Mouse (Mus musculus) megakaryocyte progenitor cell, adult 5-6 weeks (primary cell): ENCODE results near the gene Gba. TPM values are rescaled to one million over a fixed set of nuclear protein-coding genes. Genes with fewer than 3 reads are reported as not detected.
A peak's percentile ranks its signal among the peaks of the same experiment; 100 is the strongest.

ENCODE experiments used
- ATAC-seq: replicated peaks from 2 replicates; pipeline ENCODE4 v1.8.0; 2016; ENCODE audit warnings: mild to moderate bottlenecking, moderate TSS enrichment, inconsistent platforms; ENCODE audit not compliant: poor library complexity
- total RNA-seq, 2 experiments: library from RNA; stranded (forward) in 1 of 2; stranded (reverse) in 1 of 2; fragments of 157-497, 149-512 nt in 1 of 2; fragments of 200-1000 nt in 1 of 2; gene quantifications; 2 replicates each; pipeline versions ENCODE4 v1.2.3 to v1.2.4; 2015 to 2017

The Gba gene
- total RNA-seq, 2 experiments from 2014 or later: 55.8 to 60.0 TPM

DNA sequence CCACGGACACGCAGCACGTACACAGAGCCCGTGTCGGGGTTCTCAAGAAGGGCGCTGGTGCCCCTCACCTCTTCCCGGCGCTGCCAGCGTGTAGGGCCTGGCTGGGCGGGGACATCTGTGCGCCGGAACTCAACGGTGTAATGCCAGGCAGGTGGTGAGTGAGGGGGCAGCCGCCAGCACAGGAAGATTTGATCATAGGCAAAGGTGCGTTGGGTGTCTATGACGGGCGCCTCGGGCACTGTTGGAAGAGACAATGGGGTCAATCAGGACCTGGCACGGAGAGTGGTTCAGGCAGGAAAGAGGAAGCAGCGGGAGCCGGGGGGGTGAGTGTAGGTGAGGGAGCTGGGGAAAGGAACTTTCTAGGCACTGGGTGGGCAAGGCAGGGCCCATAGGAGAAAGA, 35.0 kb downstream of the Gba start:
- no peak for ATAC-seq

DNA sequence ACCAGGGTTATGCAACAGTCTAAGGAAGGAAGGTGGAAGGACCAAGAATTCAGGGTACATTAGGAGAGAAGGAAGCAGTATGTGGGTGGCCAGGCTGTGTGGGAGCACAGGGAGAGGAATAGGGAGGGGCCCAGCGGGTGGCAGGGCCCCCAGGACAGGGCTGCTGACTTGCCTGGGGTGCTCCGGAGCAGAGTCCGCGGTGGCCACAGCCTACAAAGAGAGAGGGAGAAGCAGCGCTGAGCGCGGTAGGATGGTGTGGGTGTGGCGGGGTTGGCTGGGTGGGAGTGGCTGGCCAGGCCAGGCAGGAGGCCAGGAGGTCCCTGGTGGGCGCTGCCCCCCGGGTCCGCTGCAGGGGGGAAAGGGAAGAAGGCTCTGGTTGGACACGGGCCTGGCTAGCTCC, 35.8 kb downstream of the Gba start:
- no peak for ATAC-seq

DNA sequence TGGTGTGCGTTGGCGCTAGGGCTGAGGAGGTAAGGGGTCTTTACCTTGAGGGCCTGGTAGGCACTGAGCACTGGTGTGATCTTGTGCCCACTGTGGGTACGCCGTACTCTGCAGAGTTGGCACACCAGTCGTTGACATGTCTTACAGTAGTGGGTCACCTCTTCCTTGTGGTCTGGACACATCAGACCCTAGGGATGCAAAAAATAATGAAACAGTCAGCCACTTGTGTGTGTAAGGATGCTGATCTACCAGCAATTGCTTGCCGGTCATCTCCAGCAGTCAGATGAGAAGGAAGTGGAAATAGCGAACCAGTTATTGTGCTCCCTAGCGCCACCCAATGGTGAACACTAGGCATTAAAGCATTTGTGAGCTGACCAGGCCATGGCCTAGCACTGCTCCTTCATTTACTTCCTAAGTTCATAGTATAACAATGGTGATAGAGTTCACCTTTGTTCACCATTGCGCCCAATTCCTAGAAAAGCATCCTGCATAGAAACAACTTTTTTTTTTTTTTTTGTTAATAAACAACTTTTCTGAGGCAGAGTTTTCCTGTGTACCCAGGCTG, 39.7 kb downstream of the Gba start:
- peak; percentile 46 for ATAC-seq

DNA sequence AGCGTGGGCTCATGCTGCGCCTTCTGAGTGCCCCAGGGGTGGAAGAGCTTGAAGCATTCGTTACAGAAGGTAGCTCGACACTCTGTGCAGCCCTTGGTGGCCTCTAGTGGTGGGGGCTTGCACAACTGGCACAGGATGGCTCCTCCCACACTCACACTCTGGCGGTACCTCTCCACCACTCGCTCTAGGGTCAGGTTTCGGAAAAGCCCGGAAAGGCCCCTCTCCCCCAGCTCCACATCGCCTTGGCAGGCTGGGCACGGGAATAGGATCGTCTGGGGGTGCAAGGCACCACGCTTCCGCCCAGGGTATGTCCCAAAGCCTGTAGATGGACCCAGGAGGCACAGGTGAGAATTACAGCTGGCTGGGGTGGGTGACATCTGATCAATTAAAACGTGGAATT, 40.9 kb downstream of the Gba start:
- peak; percentile 72 for ATAC-seq

DNA sequence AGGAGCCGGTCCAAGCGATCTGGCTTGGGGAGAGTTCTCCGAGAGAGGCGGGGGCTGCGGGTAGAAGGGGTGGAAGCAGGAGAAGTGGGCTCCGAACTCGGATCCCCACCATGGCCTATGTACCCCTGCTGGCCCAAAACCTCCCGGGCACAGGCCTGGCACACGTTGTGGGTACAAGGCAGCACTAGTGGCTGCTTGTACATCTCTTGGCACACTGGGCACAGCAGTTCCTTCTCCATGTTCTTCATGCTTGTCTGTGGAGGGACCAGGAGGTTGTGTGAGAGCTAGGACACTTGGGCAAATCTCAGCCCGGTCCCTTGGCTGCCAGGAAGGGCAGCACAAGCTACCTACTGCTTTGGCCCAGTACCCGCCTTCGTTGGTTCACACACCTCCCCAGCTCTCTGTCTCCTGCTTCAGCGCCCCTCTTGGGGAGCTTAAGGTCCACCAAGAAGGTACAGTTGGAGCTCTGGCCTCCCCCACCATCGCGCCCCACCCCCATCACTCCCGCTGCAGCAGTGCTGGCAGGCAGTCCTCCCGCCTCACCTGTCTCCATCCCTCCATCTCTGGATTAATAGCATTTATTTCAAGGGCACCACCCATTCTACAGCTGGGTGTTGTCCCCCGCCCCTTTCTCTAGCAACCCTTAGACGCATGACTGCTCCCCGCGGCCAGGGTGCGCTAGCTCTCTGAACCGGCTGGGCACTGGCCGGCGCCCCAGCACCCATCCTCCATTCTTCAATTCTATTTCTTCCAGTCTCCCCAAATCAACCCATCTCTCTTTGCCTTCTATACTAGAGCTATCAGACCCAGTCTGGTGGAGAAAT, 41.6 kb downstream of the Gba start:
- ATAC-seq: peak; percentile 24; the same call in 1 of the 2 replicates

DNA sequence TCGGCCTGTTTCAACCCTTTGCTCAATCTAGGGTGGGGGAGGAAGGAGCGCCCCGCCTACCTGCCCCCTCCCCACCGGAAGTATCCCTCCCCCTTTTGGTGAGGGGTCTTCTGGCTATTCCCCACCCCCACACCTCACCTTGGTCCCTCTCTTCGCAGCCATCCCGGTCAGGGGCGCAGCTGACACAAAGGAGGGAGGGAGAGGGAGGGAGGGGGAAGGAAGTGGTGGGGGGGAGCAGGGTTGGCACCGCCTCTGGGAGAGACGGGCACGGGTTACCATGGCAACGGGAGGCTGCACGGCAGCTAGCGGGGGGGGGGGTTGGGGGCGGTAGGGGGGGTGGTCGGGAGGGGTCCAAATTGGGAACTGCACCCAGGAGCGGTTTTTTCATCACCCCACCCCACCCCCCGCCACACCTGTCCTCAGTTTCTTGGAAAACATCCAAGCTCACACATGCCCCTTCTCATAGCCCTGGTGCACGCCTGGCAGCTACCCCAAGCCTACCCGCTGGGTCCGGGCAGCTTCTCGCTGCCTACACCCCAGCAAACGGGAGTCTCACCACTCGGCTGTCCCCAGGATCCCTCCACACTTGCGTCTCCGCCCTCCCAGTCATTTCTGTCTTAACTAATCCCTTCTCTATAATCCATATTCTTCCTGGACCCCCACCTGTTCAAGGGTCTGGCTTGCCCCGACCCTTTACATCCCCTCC, 42.4 kb downstream of the Gba start:
- ATAC-seq: no peak

DNA sequence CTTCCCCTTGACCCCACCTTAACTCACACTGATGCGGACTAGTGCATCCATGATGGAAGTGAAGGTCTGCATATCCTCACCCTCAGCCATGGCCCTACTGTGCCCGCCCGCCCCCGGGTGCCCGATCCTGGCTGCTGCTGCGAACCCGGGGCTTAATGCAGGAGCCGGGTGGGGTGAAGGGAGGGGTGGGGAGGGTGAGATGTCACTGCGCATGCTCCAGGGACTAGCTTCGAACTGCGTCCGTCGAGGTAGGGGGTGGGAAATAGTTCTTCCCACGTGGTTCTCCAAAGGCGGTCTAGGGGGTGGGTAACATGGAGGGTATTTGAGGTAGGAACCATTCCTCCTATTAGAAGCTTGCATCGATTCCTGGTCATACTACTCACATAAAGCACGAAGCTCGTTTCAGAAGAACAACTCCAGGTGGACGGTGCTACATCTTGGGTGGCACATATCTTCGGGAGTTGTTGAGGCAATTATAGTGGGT, 43.0 kb downstream of the Gba start, which contains the start of gene Krtcap2:
Gene Krtcap2, plus strand, starts transcription at position 279 of the 484 bp plus-strand sequence.
- no peak for ATAC-seq

DNA sequence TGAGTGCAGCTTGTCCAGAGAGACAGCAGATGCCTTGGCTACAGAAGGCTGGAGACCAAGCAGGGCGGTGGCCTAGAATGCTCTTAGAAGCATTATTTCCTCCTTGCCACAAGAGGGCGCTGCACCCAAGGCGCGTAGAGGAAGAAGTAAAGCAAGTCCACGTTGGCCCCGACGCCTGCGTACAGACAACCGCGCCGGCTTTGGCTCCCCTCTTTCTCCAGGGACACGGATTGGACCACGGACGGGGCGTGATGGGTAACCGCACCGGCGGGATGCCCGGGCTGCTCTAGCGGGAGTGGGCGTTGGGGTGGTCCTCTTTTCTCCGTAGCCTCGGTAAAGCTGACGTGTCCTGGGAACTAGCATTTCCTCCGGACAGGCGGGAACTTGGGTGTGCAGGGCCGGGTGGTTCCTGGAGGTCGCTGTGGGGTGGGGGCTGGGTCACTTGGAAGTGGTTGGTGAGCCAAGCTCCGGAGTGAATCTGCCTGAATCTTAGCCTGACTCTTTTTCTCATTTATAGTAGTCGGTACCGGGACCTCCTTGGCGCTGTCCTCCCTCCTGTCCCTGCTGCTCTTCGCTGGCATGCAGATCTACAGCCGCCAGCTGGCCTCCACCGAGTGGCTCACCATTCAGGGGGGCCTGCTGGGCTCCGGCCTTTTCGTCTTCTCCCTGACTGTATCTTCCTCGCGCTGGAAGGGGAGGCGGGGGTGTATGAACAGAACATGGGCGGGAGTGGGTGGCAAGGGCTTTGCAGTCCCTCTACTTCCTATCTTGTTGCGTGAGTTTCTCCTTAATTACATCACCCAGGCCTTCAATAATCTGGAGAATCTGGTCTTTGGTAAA, 43.8 kb downstream of the Gba start, which contains the start of gene Trim46:
Gene Trim46, minus strand, starts transcription at position 49 of the 840 bp plus-strand sequence.
- ATAC-seq: peak; percentile 78

DNA sequence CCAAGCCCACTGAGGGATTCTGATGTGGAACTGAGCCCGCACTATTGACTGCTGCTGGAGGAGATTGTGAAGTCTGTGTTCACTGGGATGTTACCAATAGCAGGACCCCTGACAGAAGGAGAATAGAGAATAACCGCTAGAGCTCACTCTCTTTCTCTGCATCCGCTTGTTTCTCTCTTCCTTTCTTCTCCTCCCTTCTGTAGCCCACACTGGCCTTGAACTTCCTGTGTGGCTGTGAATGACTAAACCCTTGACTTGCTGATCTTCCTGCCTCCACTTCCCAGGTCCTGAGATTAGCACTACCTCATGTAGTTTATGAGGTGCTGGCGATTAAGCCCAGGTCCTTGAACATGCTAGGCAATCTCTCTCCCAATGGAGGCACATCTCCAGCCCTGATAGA, 44.7 kb downstream of the Gba start:
- no peak for ATAC-seq

DNA sequence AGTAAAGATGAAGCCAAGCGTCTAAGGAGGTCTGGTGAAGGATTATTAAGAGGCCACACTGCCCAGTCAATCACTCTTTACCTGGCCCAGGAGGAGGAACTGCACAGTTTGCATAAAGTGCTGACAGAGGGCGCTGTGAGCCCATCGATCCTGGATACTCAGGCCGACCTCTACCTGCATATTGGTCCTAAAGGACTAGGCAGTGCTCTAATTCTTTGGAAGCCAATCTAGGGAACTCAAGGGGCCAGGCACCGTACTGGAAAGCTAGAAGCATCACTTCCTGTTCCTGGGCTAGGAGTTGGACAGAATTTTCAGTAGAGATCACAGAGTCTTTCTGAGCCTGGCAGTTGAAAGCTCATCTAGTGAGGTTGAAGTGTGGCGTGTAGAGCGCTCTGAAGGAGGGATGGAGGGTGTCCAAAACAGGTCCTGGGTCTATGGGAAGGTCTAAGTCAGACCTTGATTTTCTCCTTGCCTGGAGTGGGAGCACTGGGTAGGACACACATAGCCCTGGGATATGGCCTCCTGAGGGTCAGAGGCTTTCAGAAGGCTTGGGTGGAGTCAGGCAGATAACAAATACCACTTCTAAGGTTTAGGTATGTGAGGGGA, 47.8 kb downstream of the Gba start:
- ATAC-seq: peak; percentile 29; the same call in 1 of the 2 replicates

DNA sequence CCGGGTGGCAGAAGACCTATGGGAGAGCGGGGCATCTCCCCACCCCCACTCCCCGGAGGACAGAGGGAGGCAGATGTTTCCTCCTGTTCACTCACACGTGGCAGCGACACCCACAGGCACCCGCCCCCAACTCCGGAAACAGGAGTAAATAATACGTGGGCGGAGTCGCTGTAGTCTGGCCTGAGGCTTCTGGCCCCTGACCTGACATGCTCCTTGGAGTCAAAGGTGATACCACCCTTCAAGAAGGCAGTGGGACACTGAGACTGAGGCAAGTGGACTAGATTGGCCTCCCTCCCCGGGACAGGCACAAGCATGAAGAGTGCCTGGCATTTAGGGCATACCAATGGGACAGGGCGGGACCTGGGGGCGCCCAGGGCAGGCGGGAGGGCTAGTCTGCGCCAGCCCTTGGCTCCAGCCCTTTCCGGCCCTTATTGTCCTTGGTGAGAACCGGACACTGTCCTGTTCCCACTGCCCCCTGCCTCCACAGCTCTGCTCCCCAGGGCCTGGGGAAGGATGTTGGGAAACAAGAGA, 48.7 kb downstream of the Gba start:
- ATAC-seq: peak; percentile 70

DNA sequence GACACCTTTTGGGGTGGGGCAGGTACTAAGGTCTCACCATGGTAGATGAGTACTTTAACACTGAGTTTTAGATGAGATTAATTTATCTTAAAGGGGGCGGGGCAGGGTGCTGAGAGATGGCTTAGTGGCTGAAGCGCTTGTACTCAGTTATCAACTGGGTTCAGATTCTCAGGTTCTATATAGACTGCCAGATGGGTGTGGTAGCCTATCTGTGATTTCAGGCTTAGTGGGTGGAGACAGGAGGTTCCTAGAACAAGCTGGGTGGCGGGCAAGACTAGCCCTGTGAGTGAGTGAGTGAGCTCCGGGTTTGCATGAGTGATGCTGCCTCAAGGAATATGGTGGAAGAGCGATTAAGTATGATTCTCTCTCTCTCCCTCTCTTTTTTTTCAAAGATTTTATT, 52.3 kb downstream of the Gba start:
- ATAC-seq: peak; percentile 49

DNA sequence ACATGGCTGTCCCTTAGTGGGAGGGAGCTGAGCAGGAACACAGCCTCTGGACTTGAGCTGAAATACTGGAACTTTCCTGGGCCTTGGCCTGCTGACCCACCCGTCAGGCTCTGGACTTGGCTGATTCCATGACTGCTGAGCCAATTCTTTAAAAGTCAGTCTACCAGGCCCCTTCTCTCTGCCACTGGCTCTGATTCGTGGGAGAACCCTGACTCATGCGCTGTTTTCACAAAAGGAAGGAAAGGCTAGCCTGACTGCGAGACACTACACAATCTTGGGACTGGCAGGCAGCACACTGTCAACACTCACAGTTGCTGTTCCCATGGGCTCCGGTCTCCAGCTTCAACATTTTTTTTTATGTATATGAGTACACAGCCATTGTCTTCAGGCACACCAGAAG, 53.4 kb downstream of the Gba start:
- no peak for ATAC-seq

Other genes starting within 250 kb of the Gba start
- gene Rusc1, start 109.6 kb upstream of the Gba start, total RNA-seq (2015): 21.6 and 23.4 TPM in 2 replicates
- gene Rusc1, start 109.6 kb upstream of the Gba start, total RNA-seq (2017): 16.4 and 18.2 TPM in 2 replicates
- not detected in 2 replicates for gene Gm43738, start 101.8 kb upstream of the Gba start, total RNA-seq (2015)
- not detected in 2 replicates for gene Gm43738, start 101.8 kb upstream of the Gba start, total RNA-seq (2017)
- 99.4 and 118 TPM in 2 replicates for gene Fdps, start 101.0 kb upstream of the Gba start, total RNA-seq (2015)
- gene Fdps, start 101.0 kb upstream of the Gba start, total RNA-seq (2017): 238 and 251 TPM in 2 replicates
- 8.0 and 12.1 TPM in 2 replicates for gene Pklr, start 66.8 kb upstream of the Gba start, total RNA-seq (2015)
- 9.6 and 16.7 TPM in 2 replicates for gene Pklr, start 66.8 kb upstream of the Gba start, total RNA-seq (2017)
- 0.24 and 0.42 TPM in 2 replicates for gene Hcn3, start 42.7 kb upstream of the Gba start, total RNA-seq (2015)
- 0.27 and 0.67 TPM in 2 replicates for gene Hcn3, start 42.7 kb upstream of the Gba start, total RNA-seq (2017)
- 51.1 and 53.8 TPM in 2 replicates for gene Clk2, start 38.1 kb upstream of the Gba start, total RNA-seq (2015)
- 69.3 and 75.9 TPM in 2 replicates for gene Clk2, start 38.1 kb upstream of the Gba start, total RNA-seq (2017)
- gene Scamp3, start 25.5 kb upstream of the Gba start, total RNA-seq (2015): 92.5 and 93.9 TPM in 2 replicates
- 33.4 and 37.2 TPM in 2 replicates for gene Scamp3, start 25.5 kb upstream of the Gba start, total RNA-seq (2017)
- 14.3 and 18.0 TPM in 2 replicates for gene Fam189b, start 19.8 kb upstream of the Gba start, total RNA-seq (2015)
- gene Fam189b, start 19.8 kb upstream of the Gba start, total RNA-seq (2017): 2.3 and 5.2 TPM in 2 replicates
- not detected in 2 replicates for gene Thbs3, start 12.3 kb downstream of the Gba start, total RNA-seq (2015)
- gene Thbs3, start 12.3 kb downstream of the Gba start, total RNA-seq (2017): 0.42 TPM in 1 of 2 replicates, not detected in the other
- 70.4 and 95.6 TPM in 2 replicates for gene Mtx1, start 24.2 kb downstream of the Gba start, total RNA-seq (2015)
- 66.1 and 95.2 TPM in 2 replicates for gene Mtx1, start 24.2 kb downstream of the Gba start, total RNA-seq (2017)
- gene Muc1, start 26.1 kb downstream of the Gba start, total RNA-seq (2015): 0.44 TPM in 1 of 2 replicates, not detected in the other
- gene Muc1, start 26.1 kb downstream of the Gba start, total RNA-seq (2017): not detected in 2 replicates
- gene Krtcap2, start 43.0 kb downstream of the Gba start, total RNA-seq (2015): 284 and 290 TPM in 2 replicates
- gene Krtcap2, start 43.0 kb downstream of the Gba start, total RNA-seq (2017): 294 and 304 TPM in 2 replicates
- gene Trim46, start 43.4 kb downstream of the Gba start, total RNA-seq (2015): 1.2 and 1.5 TPM in 2 replicates
- 0.12 and 0.91 TPM in 2 replicates for gene Trim46, start 43.4 kb downstream of the Gba start, total RNA-seq (2017)
- gene Dpm3, start 56.4 kb downstream of the Gba start, total RNA-seq (2015): 84.4 and 101 TPM in 2 replicates
- 80.4 and 135 TPM in 2 replicates for gene Dpm3, start 56.4 kb downstream of the Gba start, total RNA-seq (2017)
- gene Slc50a1, start 67.6 kb downstream of the Gba start, total RNA-seq (2015): 70.1 and 72.0 TPM in 2 replicates
- gene Slc50a1, start 67.6 kb downstream of the Gba start, total RNA-seq (2017): 49.4 and 65.0 TPM in 2 replicates
- gene Efna1, start 78.2 kb downstream of the Gba start, total RNA-seq (2015): 0.62 TPM in 1 of 2 replicates, not detected in the other
- gene Efna1, start 78.2 kb downstream of the Gba start, total RNA-seq (2017): 0.17 TPM in 1 of 2 replicates, not detected in the other
- not detected in 2 replicates for gene Efna3, start 120.0 kb downstream of the Gba start, total RNA-seq (2015)
- gene Efna3, start 120.0 kb downstream of the Gba start, total RNA-seq (2017): not detected in 2 replicates
- 0.17 and 0.64 TPM in 2 replicates for gene Efna4, start 135.1 kb downstream of the Gba start, total RNA-seq (2015)
- gene Efna4, start 135.1 kb downstream of the Gba start, total RNA-seq (2017): 0.27 TPM in 1 of 2 replicates, not detected in the other
- 35.8 and 53.0 TPM in 2 replicates for gene Adam15, start 147.1 kb downstream of the Gba start, total RNA-seq (2015)
- 38.7 and 49.8 TPM in 2 replicates for gene Adam15, start 147.1 kb downstream of the Gba start, total RNA-seq (2017)
- gene Dcst2, start 159.0 kb downstream of the Gba start, total RNA-seq (2015): not detected in 2 replicates
- not detected in 2 replicates for gene Dcst2, start 159.0 kb downstream of the Gba start, total RNA-seq (2017)
- gene Dcst1, start 162.3 kb downstream of the Gba start, total RNA-seq (2015): not detected in 2 replicates
- not detected in 2 replicates for gene Dcst1, start 162.3 kb downstream of the Gba start, total RNA-seq (2017)
- gene Zbtb7b, start 191.8 kb downstream of the Gba start, total RNA-seq (2015): 3.8 and 5.7 TPM in 2 replicates
- gene Zbtb7b, start 191.8 kb downstream of the Gba start, total RNA-seq (2017): 9.1 and 17.4 TPM in 2 replicates
- gene Lenep, start 199.9 kb downstream of the Gba start, total RNA-seq (2015): 1.5 and 2.7 TPM in 2 replicates
- 0.21 and 2.6 TPM in 2 replicates for gene Lenep, start 199.9 kb downstream of the Gba start, total RNA-seq (2017)
- gene Flad1, start 208.9 kb downstream of the Gba start, total RNA-seq (2015): 9.4 and 11.3 TPM in 2 replicates
- 12.5 and 18.7 TPM in 2 replicates for gene Flad1, start 208.9 kb downstream of the Gba start, total RNA-seq (2017)
- 268 TPM in 2 replicates for gene Cks1b, start 215.5 kb downstream of the Gba start, total RNA-seq (2015)
- gene Cks1b, start 215.5 kb downstream of the Gba start, total RNA-seq (2017): 171 and 192 TPM in 2 replicates
- 41.4 and 42.8 TPM in 2 replicates for gene Shc1, start 215.5 kb downstream of the Gba start, total RNA-seq (2015)
- gene Shc1, start 215.5 kb downstream of the Gba start, total RNA-seq (2017): 49.6 and 52.8 TPM in 2 replicates
- gene Pygo2, start 227.3 kb downstream of the Gba start, total RNA-seq (2015): 18.9 and 25.2 TPM in 2 replicates
- gene Pygo2, start 227.3 kb downstream of the Gba start, total RNA-seq (2017): 11.8 and 12.8 TPM in 2 replicates
- 5.2 and 6.1 TPM in 2 replicates for gene Pbxip1, start 233.8 kb downstream of the Gba start, total RNA-seq (2015)
- 13.4 and 15.0 TPM in 2 replicates for gene Pbxip1, start 233.8 kb downstream of the Gba start, total RNA-seq (2017)